Mouse (Mus musculus): Measurements from ENCODE around the gene Ccdc88c.

DNA sequence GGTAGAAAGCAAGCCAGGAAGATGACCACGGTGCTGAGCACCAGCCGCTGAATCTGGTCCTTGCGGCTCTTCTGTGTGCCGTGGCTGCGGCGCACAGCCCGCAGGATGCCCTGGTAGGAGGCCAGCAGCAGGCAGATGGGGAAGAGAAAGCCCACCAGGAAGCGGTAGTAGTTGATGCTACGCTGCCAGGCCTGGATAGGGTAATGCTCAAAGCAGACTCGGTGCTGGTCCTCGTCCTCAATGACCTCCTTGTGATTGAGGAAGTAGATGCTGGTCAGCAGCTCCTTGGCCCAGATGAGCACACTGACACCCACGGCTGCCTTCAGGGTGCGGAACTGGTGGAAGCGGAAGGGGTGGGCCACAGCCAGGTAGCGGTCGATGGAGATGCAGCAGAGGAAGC, 150.3 kb downstream of the Ccdc88c start:
- TF ChIP-seq CTCF (IDR thresholded peaks at IDR 0.05; ENCODE audit: control insufficient read depth, insufficient read depth, insufficient replicate concordance, low read depth, low read length) (no peak), POLR2A (IDR thresholded peaks at IDR 0.05; ENCODE audit: control insufficient read depth, low read depth, low read length) (no peak)

Data from testis, adult 2 months (tissue).